Mouse (Mus musculus) heart, embryonic 10.5 days (tissue): ENCODE data around the gene Oxct2b. TPM values are rescaled to one million over a fixed set of nuclear protein-coding genes. Genes with fewer than 3 reads are reported as not detected.
"Not testable (repeated sequence)": the region's sequence is repeated elsewhere in the genome, so short reads cannot be mapped to it uniquely, and the experiment has no call there.

ENCODE experiments used
- DNase-seq: peaks from one replicate; pipeline ENCODE4 v3.0.0-alpha.2; 2017; ENCODE audit warnings: low spot score
- H3K27ac ChIP-seq: fragments of 300-500 bp; sonication (generic); 2 replicates; pipeline ENCODE4 v1.5.1; 2016; ENCODE audit warnings: mild to moderate bottlenecking
- H3K27me3 ChIP-seq: fragments of 300-500 bp; sonication (generic); 2 replicates; pipeline ENCODE4 v1.6.1; 2016; ENCODE audit warnings: mild to moderate bottlenecking; ENCODE audit not compliant: poor library complexity, insufficient read depth, severe bottlenecking
- H3K36me3 ChIP-seq: fragments of 300-500 bp; sonication (generic); 2 replicates; pipeline ENCODE4 v1.6.1; 2016; ENCODE audit warnings: mild to moderate bottlenecking, moderate library complexity
- H3K4me1 ChIP-seq: fragments of 300-500 bp; sonication (generic); 2 replicates; pipeline ENCODE4 v1.6.1; 2016; ENCODE audit warnings: mild to moderate bottlenecking
- H3K4me3 ChIP-seq: fragments of 300-500 bp; sonication (generic); 2 replicates; pipeline ENCODE4 v1.5.1; 2016; ENCODE audit warnings: mild to moderate bottlenecking, moderate library complexity
- H3K9me3 ChIP-seq: fragments of 300-500 bp; sonication (generic); 2 replicates; pipeline ENCODE4 v1.6.1; 2016; ENCODE audit warnings: mild to moderate bottlenecking, moderate library complexity
- WGBS: fragments of 180-500 bp; shearing (Covaris S2); methylation state at CpG from one replicate; pipeline ENCODE4 v1.1.7; 2016; 5-methylcytosine and 5-hydroxymethylcytosine counted together
- polyA plus RNA-seq: library from polyadenylated mRNA; unstranded; fragments of >200 nt; fragmentation: Nextera tagmentation; extraction: Ambion mirVana; gene quantifications from 2 replicates; pipeline ENCODE4 v1.2.1, GENCODE M21; 2016

Oxct2b gene
- polyA plus RNA-seq, 1 experiment from 2014 or later, result 0.11 TPM

DNA sequence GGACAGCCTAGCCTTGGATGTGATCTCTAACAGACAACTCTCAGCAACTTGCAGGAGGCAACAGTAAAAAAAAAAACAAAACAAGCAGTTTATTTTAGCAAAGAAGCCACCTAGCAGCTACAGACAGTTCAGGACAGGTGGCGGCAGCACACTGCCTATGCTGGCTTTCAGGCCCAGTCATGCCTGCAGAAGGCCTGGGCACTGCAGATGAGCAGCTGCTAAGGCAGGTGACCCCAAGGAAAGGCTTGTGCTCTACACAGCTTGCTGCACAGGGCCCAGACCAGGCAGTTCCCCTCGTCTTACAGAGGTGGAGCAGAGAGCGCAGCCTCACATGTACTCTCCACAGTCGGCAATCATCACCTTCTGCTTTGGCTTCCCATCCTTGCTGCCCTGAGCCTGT, 11.0 kb downstream of the Oxct2b start:
- Histone ChIP-seq H3K4me3 (no peak overlapping the region), H3K27me3 (no peaks in the 10 kb centered on the region), H3K4me1 (no peaks in the 10 kb centered on the region), H3K9me3 (no peaks in the 10 kb centered on the region), H3K27ac (no peak overlapping the region), H3K36me3 (peaks cover 73% of the 10 kb centered on the region)
- WGBS, result 86% methylated on average over 4 of the region's 4 CpGs
- no peak for DNase-seq

DNA sequence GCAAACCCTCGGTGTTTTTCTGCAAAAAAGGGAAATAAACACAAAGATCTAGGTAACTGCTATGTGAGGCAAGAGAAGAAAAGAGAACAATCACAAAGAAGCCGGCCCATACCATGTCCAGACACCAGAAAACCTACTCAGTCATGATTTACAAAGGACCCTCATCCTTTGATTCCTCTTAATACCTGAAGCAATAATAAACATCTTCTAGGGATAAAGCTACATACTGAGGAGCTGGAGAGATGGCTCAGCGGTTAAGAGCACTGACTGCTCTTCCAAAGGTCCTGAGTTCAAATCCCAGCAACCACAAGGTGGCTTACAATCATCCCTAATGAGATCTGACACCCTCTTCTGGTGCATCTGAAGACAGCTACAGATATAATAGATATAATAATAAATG, 21.5 kb downstream of the Oxct2b start:
- Histone ChIP-seq H3K27me3 (0 out of 2 replicates have a peak, but pooled peaks cover 4% of the 10 kb centered on the region), H3K9me3 (no peaks in the 10 kb centered on the region), H3K4me3 (no peak overlapping the region), H3K27ac (no peak overlapping the region), H3K36me3 (peaks cover 43% of the 10 kb centered on the region), H3K4me1 (peaks cover 11% of the 10 kb centered on the region)
- WGBS, result 88% methylated on average over 3 of the region's 3 CpGs
- no peak for DNase-seq

DNA sequence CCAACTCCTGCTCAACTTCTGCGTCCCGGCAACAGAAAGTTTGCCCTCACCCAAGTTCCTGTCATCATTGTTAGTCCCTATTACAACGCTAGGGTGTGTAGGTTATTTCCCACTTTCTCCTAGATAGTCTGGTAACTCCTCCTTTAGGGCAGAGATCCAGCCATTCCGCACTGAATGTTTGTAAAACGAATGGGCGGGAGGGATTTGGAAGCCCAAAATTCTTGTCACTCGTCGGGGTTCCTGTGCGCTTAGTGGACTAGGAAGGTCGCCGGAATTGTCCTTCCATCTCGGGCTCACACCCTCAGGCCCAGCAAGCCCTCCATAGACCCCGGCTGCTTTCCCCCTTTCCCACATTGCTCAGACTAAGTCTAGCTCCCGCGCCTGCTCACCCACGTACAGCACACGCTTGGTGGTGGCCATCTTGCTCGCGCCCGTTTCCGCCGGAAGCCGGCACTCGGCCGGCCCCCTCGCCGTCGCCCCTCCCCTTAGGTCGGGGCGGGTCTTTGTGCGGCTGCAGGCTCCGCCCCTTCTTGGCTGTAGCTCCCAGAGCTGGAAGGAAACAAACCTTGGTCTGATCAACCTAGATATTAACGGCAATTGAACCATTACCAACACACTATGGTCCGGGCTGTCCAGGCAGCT, 23.6 kb downstream of the Oxct2b start, which contains the start of gene Ppie:
Gene Ppie (minus strand): TSS at position 439 of the 642 bp plus-strand sequence.
- DNase-seq, result peak; percentile 95
- Histone ChIP-seq H3K4me3 (peak within 1 kb of the TSS; percentile 78), H3K27me3 (peaks cover 9% of the 10 kb centered on the region; the same call in 1 of the 2 replicates), H3K36me3 (peaks cover 23% of the 10 kb centered on the region), H3K27ac (peak within 1 kb of the TSS; percentile 90), H3K9me3 (no peaks in the 10 kb centered on the region), H3K4me1 (peaks cover 11% of the 10 kb centered on the region)
- under 1% methylated on average over 34 of the region's 34 CpGs for WGBS

DNA sequence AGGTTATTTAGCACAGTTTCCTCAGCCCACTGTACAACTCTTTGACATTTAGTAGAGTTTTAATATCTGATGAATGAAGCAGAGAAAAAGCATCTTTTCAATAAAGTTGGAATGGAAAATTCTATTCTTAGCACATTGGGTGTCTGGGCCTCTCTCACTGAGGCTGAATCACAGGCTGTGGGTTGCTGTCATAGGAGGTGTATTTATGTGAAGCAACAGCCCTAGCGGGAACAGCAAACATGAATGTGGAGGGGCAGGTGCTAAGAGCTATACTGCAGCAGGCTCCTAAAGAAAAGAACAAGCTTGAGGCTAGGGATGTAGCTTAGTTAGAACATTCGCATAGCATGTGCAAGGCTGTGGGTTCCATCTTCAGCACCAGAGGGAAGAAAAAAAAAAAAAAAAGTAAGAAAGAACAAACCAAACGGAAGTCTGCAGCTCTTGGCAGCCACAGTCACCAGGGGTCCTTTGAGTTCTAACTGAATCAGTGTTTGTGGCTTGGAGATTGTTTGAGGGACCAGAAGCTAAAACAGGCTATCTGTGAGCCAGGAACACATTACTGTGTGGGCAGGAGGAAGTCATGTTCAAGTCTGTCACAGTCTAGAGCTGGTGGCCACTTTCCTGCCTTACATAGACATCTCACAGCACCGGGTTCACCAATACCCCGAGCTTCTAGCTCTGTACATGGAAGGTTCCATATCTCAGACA, 31.5 kb downstream of the Oxct2b start:
- DNase-seq, result no peak
- 68% methylated on average over 5 of the region's 5 CpGs for WGBS

DNA sequence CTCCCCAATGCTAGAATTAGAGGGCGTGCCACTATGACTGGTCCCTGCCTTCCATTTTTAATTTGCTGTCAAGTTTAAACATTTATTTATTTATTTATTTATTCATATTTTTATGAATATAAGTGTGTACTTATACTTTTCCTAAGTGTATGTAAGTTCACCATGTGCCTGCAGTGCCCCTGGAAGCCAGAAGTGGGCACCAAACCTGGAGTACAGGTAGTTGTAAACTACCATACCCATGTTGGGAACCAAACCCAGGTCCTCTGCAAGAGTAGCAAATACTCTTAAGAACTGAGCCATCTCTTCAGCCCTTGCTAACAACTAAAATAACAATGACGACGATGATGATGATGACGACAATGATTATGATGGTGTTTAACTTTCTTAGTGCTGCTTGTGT, 35.9 kb downstream of the Oxct2b start:
- H3K36me3 ChIP-seq, result no peaks in the 10 kb centered on the region
- no peak overlapping the region for H3K4me3 ChIP-seq
- H3K4me1 ChIP-seq, result no peaks in the 10 kb centered on the region
- DNase-seq, result no peak
- no peak overlapping the region for H3K27ac ChIP-seq
- no peaks in the 10 kb centered on the region for H3K9me3 ChIP-seq
- H3K27me3 ChIP-seq, result 0 out of 2 replicates have a peak, but pooled peaks cover 3% of the 10 kb centered on the region
- WGBS, result 66% methylated on average over 4 of the region's 4 CpGs

More for the DNA sequence above, 31.5 kb downstream of the Oxct2b start:
- no peaks in the 10 kb centered on the region for H3K4me1 ChIP-seq
- H3K27ac ChIP-seq, result no peak overlapping the region
- no peaks in the 10 kb centered on the region for H3K9me3 ChIP-seq
- no peaks in the 10 kb centered on the region for H3K36me3 ChIP-seq
- H3K27me3 ChIP-seq, result peaks cover 17% of the 10 kb centered on the region; the same call in 1 of the 2 replicates
- no peak overlapping the region for H3K4me3 ChIP-seq

DNA sequence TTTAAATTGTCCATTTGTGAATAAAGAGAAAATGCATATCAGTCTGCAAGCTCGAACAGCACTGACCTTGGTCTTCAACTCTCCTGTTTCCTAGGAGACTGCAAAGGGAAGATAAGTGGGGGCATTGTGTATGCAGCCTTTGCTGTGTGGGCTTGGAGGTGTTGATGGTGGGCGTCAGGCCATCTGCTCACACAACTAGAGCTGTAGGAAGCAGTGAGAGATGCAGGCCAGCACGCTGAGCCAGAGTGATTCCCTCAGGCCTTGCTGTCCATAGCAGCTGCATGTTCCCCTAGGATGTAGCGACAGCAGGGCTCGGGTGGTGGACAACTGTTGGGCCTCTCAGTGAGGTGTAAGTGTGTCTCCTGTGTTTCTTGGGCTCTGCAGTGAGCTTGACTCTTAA, 36.9 kb downstream of the Oxct2b start:
- 45% methylated on average over 5 of the region's 5 CpGs for WGBS
- no peaks in the 10 kb centered on the region for H3K36me3 ChIP-seq
- no peaks in the 10 kb centered on the region for H3K9me3 ChIP-seq
- no peaks in the 10 kb centered on the region for H3K4me1 ChIP-seq
- H3K27me3 ChIP-seq, result 0 out of 2 replicates have a peak, but pooled peaks cover 3% of the 10 kb centered on the region
- DNase-seq, result no peak
- no peak overlapping the region for H3K4me3 ChIP-seq
- H3K27ac ChIP-seq, result no peak overlapping the region

DNA sequence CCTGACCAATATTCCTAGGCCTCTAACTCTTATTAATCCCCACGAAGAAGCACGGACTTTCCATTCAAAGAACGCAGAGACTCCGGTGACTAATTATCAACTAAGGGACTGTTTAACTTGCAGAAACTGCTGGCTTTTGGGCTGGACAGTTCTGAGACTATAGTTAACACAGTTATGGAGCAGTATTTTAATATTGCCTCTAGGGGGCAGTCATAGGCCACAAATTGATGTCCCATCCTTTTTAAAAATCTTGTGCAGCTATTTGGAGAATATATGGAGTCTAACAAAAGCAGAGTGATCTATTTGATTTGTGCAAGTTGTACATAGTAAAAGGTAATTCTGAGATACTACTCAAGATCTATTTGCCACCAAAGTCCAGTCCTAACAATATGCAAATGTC, 38.9 kb downstream of the Oxct2b start:
- 27% methylated on average over 4 of the region's 4 CpGs for WGBS
- no peak overlapping the region for H3K4me3 ChIP-seq
- no peak for DNase-seq
- no peaks in the 10 kb centered on the region for H3K9me3 ChIP-seq
- no peak overlapping the region for H3K27ac ChIP-seq
- no peaks in the 10 kb centered on the region for H3K4me1 ChIP-seq
- H3K27me3 ChIP-seq, result 0 out of 2 replicates have a peak, but pooled peaks cover 4% of the 10 kb centered on the region
- no peaks in the 10 kb centered on the region for H3K36me3 ChIP-seq

DNA sequence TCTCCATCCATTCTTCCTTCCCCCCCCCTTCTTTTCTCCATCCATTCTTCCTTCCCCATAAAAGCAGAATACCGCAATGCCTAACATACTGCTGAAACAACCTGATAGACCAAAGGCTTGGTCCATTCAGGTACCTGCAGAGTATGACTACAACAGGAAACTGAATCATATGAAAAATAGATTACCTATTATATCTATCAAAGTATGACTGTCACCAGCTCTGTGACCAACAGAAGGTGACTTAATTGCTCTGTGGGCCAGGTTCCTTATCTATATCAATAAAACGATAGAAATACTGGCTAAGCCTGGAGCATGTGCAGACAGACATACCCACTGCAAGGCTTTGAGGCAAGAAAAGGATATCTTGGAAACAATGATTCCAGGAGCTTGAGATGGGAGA, 39.4 kb downstream of the Oxct2b start:
- no peak overlapping the region for H3K27ac ChIP-seq
- peaks cover 9% of the 10 kb centered on the region; the same call in 1 of the 2 replicates for H3K27me3 ChIP-seq
- no peak overlapping the region for H3K4me3 ChIP-seq
- no peaks in the 10 kb centered on the region for H3K9me3 ChIP-seq
- no peak for DNase-seq
- no peaks in the 10 kb centered on the region for H3K4me1 ChIP-seq
- 48% methylated on average over 2 of the region's 2 CpGs for WGBS
- no peaks in the 10 kb centered on the region for H3K36me3 ChIP-seq

DNA sequence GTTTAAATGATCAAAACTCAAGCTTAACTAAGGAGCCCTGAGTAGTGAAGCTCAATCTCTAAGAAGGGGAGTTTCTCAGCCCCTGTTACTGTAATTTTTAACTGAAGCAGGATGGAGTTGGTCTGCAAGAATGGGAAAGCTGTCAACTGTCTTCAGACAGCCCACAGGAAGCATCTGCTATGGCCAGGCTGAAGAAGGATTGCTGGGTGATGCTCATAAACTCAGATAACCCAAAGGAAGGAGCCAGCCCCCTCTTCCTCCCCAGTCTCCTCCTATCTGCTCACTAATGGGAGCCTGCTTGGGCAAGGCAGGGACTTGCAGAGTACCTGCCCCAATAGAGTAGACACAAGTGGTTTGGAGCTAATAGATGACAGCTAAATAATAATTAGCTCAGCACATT, 39.8 kb downstream of the Oxct2b start:
- Histone ChIP-seq H3K9me3 (no peaks in the 10 kb centered on the region), H3K36me3 (no peaks in the 10 kb centered on the region), H3K27ac (no peak overlapping the region), H3K4me3 (no peak overlapping the region), H3K27me3 (peaks cover 13% of the 10 kb centered on the region; the same call in 1 of the 2 replicates), H3K4me1 (no peaks in the 10 kb centered on the region)
- no peak for DNase-seq

DNA sequence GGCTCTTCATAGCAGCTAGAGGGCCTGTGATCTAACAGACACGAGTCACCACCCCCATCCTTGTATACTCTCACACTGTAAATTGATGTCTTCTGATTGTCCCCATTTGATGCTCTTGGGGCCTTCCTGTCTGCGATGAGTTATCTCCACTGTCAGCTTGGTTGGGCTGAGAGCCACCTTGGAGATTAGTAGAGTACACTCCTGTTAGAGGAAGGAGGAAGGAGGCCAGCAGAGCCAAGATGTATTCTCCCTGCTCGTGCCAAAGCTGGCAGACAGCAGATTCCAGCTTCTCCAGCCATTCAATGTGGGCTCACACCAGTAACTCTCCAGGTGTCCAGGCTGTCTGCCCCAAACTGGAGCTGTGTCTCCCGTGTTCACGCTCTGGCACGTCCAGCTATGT, 44.5 kb downstream of the Oxct2b start:
- Histone ChIP-seq H3K36me3 (no peaks in the 10 kb centered on the region), H3K4me1 (peaks cover 13% of the 10 kb centered on the region), H3K27ac (no peak overlapping the region), H3K4me3 (no peak overlapping the region), H3K9me3 (no peaks in the 10 kb centered on the region), H3K27me3 (peaks cover 37% of the 10 kb centered on the region)
- WGBS, result 76% methylated on average over 6 of the region's 6 CpGs
- DNase-seq, result no peak

DNA sequence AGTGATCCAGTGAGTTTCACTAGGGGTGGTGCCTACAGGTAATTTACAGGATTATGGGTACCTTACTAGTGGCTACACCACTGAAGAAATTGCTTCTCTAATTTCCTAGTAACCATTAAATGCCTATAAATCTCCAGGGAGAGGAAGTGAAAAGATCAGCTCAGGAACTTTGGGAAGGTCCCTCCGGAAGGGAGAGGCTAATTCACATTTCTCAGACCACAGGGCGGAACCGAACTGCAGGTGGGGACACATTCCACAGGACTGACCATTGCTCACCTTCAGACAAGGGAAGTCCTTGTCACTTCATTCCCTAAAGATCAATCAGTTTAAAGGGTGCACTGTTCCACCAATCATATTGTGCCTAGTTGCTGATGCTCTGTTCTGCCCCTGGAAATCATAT, 45.2 kb downstream of the Oxct2b start:
- not testable (repeated sequence) for H3K27ac ChIP-seq, DNase-seq, H3K4me3 ChIP-seq, H3K36me3 ChIP-seq, H3K9me3 ChIP-seq
- Histone ChIP-seq H3K4me1 (peaks cover 13% of the 10 kb centered on the region), H3K27me3 (peaks cover 37% of the 10 kb centered on the region)
- WGBS, result 80% methylated on average over 3 of the region's 3 CpGs

DNA sequence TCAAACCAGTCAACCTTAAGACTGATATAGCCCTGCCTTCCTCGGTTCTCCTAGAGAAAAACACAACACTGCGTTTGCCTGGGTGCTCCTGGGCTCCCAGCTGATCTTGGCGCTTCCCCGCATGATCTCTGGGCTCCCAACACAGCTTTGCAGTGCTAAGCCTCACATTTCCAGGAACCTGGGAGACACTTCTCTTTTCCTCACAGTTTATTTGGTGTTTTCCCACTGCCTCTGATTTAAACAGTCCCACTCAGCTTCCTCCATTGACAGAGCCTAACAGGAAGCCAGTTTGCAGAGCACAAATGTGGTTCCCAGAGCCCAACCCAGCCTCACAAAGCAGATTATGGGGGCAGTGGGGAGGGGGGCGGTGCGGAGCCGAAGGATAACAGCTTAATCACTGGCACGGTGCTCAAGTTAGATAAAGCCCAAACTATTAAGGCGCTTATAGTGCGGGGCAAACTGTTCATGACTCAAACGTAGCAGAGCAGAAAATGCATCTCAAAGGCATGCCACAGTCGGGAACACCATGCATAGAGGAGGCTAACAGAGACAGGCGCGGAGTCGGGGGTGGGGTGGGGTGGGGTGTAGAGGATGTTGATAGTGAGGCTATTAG, 46.3 kb downstream of the Oxct2b start:
- peaks cover 37% of the 10 kb centered on the region for H3K27me3 ChIP-seq
- H3K4me3 ChIP-seq, result peak overlapping the region; percentile 42
- H3K9me3 ChIP-seq, result no peaks in the 10 kb centered on the region
- peaks cover 13% of the 10 kb centered on the region for H3K4me1 ChIP-seq
- H3K27ac ChIP-seq, result no peak overlapping the region
- DNase-seq, result no peak
- H3K36me3 ChIP-seq, result no peaks in the 10 kb centered on the region
- 12% methylated on average over 15 of the region's 15 CpGs for WGBS

DNA sequence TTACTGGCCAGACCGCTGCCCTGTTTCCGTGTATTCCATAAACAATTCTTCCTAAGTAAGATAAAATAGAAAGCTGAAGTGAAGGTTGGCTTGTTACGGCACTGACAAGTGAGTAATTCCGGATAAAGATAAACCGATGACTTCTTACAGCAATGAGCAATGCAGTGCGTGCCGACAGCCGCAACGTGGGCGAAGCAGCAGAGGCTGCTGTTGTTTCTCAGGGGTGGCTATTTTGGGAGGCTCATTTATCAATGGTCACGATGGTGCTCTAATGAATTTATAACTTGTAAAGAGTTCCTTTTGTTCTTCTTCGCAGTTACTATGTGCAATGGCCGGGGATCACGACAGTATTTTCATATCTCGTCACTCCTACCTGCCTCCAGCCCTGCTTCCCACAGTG, 48.1 kb downstream of the Oxct2b start:
- peaks cover 13% of the 10 kb centered on the region for H3K4me1 ChIP-seq
- 51% methylated on average over 15 of the region's 15 CpGs for WGBS
- peaks cover 37% of the 10 kb centered on the region for H3K27me3 ChIP-seq
- no peak overlapping the region for H3K27ac ChIP-seq
- H3K9me3 ChIP-seq, result 0 out of 2 replicates have a peak, but pooled peaks cover 1% of the 10 kb centered on the region
- H3K36me3 ChIP-seq, result no peaks in the 10 kb centered on the region
- H3K4me3 ChIP-seq, result no peak overlapping the region
- DNase-seq, result no peak
